Comparison of ENCODE assay signal across 8 mouse cellular contexts in genomic region chr12:77067115-77067514, GRCm38 (mm10).
"Had no signal": no experiment of that assay in that cellular context is flagged by ENCODE, and none has a peak within 500 bp of the region (broad histone marks: within the 10 kb centered on the region; RNA-seq: fewer than 3 reads in every experiment).

No protein-coding gene starts in this region.

- DNase-seq: kidney, adult 18-20 months; kidney, postnatal 14 days; lung, adult 18-20 months; lung, postnatal 36 days; right cerebral cortex, postnatal 14 days; thymus, postnatal 14 days had no signal

- ATAC-seq: intestine, embryonic 15.5 days; midbrain, embryonic 13.5 days had no signal
